Mouse (Mus musculus) liver, adult (tissue): Measurements from ENCODE around the gene Gm9268.
"Not testable (repeated sequence)": the region's sequence is repeated elsewhere in the genome, so short reads cannot be mapped to it uniquely, and the experiment has no call there.

ENCODE experiments used
- GATA4 ChIP-seq: IDR thresholded peaks from 2 replicates; pipeline ENCODE4 v1.6.1; 2014; ENCODE audit warnings: mild to moderate bottlenecking, low read length; ENCODE audit not compliant: insufficient replicate concordance

The Gm9268 gene

DNA sequence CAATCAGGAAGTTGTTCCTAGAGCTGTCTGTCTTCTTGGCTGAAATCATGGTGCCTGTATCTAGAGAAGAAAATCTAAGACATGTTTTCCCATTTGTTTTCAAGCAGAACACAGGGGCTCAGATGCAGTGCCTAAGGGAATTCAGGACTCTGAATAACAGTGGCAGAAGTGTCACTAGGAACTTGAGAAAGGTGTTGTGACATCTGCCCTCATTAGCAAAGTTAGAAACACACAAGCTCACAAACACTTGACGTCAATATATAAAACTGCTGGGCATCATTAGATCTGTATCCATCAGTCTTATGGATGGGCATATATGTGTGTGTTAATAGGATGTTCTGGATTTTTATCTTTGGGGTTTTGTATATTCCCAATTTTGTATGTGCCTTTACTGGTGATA, at the start of gene Gm9268:
TSS of gene Gm9268 (plus strand) at position 301 of the 400 bp plus-strand sequence.
- not testable (repeated sequence) for TF ChIP-seq GATA4

DNA sequence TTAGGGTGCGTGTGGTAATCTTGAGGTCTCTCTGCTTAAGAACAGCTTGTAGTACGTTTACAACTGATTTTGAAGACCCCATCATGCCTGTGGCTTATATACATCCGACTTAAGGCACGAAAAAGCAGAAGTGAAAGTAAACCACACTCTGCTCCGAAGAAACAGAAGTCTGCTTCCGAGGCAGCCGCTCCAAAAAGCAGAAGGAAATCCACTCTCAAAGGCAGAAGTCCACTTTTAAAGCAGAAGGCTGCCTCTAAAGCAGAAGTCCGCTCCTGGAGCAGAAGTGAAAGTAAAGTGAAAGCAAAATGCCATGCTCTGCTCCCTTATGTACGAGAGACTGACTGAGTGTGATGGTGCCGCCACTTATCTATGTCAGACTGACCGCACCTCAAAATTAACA, 38.5 kb upstream of the Gm9268 start:
- TF ChIP-seq GATA4: no peak

DNA sequence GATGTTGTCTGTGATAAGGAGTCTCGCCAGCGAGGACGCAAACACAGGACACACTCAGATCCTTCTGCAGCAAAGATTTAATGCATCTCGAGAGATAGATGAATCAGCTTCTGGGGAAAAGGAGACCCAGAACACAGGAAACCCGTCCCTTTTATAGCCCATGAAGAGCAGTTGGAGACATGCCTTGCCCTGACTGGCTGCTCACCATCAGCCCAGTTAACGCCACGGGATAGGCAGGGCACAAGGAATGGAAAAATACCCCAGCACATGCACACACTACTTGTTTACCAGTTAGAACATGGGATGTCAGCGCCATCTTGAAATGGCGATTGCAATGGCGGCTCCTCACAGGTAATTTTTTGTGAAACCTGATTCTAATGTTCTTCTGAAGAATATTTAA, 37.8 kb upstream of the Gm9268 start:
- TF ChIP-seq GATA4: no peak

DNA sequence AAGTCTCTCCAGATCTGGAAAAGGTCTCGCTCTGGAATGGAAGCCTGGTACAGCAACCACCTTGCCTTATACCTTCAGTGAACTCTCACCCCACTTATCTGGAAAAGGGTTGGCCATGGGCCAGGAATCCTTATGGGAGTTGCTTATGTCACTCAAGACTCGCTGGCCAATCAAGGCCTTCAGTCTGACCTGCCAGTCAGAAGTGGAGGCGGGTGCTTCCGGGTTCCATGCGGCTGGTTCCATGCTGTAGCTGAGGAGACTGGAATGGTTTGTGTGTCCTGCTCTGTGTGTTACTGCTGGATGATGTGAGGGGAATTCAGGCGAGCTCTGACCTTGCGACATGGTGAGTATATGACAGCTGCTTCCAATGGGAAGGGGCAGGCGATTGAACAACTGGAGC, 59.3 kb downstream of the Gm9268 start:
- TF ChIP-seq GATA4: no peak
